Mouse (Mus musculus) activated CD4-positive, CD25-positive, alpha-beta regulatory T cell, adult 4 months (primary cell): Measurements from ENCODE around the gene Cbr2. TPM values are rescaled to one million over a fixed set of nuclear protein-coding genes. Genes with fewer than 3 reads are reported as not detected.
"Not testable (repeated sequence)": the region's sequence is repeated elsewhere in the genome, so short reads cannot be mapped to it uniquely, and the experiment has no call there.

Source experiments
- ATAC-seq: one replicate; pipeline ENCODE4 v1.8.0; 2017
- polyA plus RNA-seq, 2 experiments: library from polyadenylated mRNA; unstranded; fragments of 100-300 nt; shearing (Covaris generic); gene quantifications; one replicate each; pipeline ENCODE4 v1.2.1; 2017

The Cbr2 gene
- polyA plus RNA-seq, 2 experiments from 2014 or later, result not detected

DNA sequence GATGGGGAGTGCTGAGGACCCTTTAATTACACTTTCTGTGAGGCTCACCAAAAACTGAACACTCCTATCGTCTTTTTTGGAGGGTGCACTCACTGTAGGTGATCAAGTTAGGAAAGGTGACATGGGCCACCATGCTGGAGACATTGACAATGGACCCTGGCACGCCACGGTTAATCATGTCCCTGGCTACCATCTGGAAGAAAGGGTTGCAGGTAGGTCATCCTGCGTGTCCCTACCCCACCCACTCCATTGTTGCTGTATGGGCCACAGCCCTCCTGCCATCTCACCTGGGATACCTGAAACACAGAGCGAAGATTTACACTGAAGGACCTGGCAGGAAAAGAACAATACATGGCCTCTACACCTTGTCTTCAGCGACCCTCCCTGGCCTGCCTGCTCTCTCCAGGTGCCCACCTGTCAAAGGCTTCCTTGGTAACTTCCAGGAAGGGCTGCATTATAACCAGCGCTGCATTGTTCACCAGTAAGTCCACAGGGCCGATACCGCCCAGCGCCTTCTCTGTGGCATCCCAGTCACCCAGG is 1.5 kb downstream of the Cbr2 start:
- ATAC-seq, result no peak

- not testable (repeated sequence) for ATAC-seq
Measured at GRCm38 (mm10) chr11:120729432-120730050, 2.4 kb downstream of the Cbr2 start.

DNA sequence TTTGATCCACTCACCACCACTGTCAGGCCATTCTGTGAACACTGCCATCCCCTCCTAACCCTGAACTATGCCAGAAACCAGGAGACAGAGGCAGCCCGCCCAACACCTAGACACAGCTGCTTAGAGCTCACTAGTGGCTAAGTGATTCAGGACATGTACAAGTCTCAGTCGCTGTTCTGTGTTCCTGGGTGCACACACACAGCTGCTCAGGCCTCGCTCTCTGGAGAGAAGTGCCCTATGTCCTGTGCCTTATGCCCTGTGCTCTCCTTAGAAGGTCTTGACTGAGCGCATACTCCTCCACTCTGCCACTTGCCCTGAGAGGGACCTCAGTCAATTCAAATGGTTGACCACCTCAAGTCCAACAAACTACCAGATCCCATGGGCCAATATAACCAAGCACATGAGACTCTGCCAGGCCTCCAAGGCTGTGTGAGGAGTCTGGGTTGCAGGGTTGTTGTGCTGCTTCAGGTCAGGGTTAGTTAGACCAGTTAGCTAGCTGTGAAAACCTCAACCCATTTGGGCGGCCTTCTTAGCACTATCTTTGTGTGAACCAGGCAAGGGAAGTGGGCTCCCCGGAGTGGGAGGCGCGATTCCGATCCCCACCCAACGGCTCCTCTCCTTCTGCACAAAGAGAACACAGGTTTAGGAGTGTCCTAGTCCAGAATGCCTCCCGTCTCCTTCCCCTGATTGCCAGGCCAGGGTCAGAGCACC is 3.2 kb downstream of the Cbr2 start:
- ATAC-seq, result no peak

GRCm38 (mm10) chr11:120727564-120727963 is 4.3 kb downstream of the Cbr2 start:
- no peak for ATAC-seq

GRCm38 (mm10) chr11:120727169-120727527 is 4.8 kb downstream of the Cbr2 start, which contains the start of gene Dcxr:
Dcxr (minus strand) TSS chr11:120727281.
- ATAC-seq, result peak; percentile 88

- peak; percentile 20 for ATAC-seq
Measured at GRCm38 (mm10) chr11:120726243-120727168, 5.4 kb downstream of the Cbr2 start.

DNA sequence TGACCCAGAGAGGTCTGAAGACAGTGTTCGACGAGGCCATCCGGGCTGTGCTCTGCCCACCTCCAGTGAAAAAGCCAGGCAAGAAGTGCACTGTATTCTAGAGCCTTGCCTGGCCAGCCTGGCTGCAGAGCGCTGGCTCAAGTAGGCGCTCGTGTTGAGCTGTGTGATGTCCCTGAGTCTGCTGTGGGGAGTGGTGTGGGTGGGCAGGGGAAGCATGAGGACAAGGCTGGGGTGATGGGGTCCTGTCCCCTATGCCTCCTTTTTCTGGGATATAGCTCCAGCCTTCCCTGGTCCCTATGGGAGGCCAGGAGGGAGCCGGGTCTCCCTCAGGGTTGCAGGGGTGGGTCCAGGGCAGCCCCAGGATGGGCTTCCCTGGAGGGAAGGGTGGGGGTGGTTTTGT is 8.4 kb downstream of the Cbr2 start:
- no peak for ATAC-seq

DNA sequence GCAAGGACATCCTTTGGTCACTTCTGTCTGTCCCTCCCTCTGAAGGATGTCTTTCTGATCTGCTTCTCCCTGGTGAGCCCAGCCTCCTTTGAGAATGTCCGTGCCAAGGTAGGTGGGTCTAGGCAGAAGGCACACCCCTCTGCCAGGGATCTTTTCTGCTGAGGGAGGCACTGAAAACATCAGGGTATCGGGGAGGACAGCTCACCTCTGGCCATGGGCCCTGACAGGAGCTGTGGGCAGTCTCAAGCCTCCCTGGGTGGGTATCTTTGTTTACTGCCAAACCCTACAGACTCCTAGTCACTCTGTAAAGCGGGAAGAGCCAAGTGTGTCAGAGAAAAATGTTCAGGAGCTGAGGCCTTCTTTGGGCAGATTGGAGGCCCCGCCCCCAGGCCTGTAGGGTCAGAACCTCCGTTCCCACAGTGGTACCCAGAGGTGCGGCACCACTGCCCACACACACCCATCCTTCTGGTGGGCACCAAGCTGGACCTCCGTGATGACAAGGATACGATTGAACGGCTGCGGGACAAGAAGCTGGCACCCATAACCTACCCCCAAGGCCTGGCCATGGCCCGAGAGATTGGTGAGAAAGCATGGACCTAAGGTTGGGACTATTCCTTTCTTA is 9.0 kb downstream of the Cbr2 start:
- no peak for ATAC-seq

DNA sequence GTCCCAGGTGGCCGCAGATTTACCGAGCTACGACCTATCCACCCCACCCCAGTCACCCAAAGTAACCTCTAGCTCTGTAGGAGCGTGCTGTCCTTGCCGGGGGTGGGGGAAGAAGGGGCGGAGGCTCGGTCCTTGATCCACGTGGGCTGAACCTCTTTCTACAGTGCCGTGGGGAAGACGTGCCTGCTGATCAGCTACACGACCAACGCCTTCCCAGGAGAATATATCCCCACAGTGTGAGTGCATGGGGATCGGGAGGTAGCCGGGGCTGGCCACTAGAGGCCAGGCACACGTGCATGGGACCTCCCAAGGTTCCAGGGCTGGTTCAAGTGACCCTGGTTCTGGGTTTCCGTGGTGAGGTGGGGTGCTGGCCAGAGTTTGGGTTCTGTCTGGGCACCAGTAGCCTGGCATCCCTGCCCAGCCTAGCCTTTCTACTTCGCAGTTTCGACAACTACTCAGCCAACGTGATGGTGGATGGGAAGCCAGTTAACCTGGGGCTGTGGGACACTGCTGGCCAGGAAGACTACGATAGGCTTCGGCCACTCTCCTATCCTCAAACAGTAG is 9.8 kb downstream of the Cbr2 start:
- no peak for ATAC-seq

- ATAC-seq, result peak; percentile 26
Measured at GRCm38 (mm10) chr11:120721124-120722066, 10.5 kb downstream of the Cbr2 start, which contains the start of gene Rac3. Rac3 (plus strand) TSS chr11:120721470.

DNA sequence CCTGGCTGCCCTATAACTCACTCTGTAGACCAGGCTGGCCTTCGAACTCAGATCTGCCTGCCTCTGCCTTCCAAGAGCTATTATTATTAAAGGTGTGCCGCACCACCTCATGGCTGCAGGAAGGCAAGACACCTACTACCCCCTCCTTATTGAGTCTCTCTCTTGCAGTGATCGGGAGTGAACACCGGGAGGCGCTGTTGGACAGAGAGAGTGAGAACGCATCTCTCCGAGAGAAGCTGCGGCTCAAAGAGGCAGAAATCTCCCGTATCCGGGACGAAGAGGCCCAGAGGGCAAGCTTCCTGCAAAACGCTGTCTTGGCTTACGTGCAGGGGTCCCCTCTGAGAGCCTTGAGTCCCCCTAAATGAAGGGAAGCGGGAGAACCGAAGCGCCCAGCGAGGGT is 11.5 kb downstream of the Cbr2 start:
- ATAC-seq, result peak; percentile 78

DNA sequence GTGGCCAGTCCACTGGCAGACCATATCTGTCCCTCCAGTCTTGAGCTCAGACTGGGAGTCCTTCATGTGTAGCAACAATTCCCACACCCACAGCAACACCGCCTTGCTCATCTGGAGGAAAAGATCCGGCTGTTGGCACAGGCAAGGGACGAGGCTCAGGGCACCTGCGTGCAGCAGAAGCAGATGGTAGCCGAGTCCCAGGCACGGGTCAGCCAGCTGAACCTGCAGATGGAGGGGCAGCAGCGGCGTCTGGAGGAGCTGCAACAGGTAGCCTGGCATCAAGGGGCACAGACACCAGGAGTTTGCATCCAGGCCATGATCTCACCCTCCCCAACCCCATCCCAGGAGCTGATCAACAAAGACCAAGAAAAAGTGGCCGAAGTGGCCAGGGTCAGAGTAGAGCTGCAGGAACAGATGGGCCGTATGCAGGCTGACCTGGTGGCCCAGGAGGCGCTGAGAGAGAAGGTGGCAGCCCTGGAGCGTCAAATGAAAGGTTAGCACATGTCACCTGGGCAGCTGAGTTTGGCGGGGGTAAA is 12.0 kb downstream of the Cbr2 start:
- ATAC-seq, result no peak

DNA sequence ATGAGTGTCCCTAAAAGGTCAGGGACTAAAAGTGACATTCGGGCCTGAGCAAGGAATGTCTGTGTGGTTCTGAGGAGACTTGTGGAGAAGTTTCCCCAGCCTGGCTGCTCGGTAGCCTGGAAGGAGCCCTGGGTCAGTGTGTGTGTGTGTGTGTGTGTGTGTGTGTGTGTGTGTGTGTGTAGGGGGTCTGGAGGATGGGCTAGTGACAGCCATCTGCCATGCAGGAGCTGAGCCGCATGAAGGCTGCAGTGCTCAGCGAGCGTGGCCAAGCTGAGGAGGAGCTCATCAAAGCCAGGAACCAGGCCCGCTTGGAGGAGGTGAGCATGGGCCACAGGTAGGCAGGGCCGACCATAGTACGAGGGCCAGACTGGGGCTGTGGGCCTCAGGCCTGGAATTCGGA is 12.7 kb downstream of the Cbr2 start:
- ATAC-seq, result no peak

DNA sequence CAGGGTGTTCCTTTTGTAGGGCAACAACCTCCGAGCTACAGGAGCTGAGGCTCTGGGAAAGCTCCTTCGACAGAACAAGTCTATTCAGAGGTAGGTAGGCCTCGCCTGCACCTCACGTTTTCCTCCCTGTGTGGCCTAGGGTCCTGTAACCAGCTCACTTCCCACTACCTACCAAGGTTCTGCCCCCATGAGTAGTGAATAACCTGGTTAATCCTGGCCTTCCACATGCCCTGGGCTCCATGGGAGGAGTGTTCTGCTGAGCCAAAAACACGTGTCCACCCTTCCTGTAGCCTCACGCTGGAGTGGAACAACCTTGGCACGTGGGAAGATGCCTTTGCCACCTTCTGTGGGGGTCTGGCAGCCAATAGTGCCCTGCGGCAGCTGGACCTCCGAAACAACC is 16.8 kb downstream of the Cbr2 start:
- no peak for ATAC-seq

DNA sequence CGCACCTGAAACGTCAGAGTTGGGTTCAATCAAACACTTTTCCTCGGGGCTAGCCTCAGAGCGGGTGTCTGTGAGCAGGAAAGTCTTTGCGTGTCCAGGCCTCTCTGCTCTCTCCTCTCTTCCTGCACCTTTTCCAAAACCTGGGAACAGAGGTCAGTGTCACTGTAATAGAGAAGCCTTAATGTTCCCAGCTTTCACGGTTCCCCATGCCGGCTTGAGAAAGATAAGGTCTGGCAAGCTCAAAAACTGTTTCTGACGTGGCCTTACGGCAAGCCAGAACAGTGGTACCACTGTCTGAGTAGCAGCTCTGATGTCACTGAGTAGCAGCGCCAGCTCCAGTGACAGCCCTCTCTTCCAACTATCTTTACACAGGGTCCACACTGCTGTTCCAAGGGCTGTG is 17.4 kb downstream of the Cbr2 start:
- ATAC-seq, result no peak

DNA sequence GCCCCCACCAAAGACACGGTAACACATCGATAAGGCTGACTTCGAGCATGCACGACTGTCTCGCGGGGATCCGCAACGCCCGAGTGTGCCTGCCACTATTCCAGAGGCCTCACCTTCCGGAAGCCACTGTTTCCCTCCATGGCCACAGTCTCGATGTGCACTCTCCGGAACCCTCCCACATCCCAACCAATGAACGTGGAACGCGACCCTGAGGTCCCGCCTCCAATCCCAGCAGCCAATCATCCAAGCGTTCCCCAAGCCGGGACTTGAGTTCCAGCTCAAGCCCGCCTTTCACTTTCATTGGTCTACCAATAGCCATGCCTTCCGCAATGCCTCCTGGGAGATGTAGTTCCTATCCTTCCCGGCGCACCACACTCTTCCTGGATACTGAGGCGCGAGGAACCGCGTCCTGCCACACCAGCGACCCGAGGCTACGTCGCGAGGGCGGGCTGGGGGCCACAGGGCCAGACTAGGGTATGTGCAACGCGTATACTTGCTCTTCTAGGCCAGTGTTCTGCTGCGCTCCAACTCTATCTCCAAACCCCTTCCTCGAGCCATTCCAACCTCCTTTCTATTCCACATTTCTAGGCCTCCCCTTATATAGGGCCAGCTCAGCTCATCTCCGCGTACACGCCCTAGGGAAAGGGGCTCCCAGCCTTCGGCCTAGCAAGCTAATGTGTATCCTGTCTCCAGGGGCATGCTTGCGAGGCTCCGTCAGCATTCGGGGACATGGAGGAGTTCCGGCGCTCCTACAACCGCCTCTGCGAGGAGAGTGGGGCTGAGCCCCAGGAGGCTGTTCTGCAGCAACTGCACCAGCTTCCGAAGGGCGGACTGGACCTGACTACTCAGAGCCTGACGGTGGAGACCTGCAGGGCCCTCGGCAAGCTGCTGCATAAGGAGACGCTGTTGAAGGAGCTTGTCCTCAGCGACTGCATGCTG is 18.1 kb downstream of the Cbr2 start, which contains the start of the genes Cenpx and Lrrc45:
Cenpx (minus strand) TSS at position 159 of the 939 bp plus-strand sequence.
Lrrc45 (plus strand) TSS at position 346 of the 939 bp plus-strand sequence.
- ATAC-seq, result peak; percentile 97

DNA sequence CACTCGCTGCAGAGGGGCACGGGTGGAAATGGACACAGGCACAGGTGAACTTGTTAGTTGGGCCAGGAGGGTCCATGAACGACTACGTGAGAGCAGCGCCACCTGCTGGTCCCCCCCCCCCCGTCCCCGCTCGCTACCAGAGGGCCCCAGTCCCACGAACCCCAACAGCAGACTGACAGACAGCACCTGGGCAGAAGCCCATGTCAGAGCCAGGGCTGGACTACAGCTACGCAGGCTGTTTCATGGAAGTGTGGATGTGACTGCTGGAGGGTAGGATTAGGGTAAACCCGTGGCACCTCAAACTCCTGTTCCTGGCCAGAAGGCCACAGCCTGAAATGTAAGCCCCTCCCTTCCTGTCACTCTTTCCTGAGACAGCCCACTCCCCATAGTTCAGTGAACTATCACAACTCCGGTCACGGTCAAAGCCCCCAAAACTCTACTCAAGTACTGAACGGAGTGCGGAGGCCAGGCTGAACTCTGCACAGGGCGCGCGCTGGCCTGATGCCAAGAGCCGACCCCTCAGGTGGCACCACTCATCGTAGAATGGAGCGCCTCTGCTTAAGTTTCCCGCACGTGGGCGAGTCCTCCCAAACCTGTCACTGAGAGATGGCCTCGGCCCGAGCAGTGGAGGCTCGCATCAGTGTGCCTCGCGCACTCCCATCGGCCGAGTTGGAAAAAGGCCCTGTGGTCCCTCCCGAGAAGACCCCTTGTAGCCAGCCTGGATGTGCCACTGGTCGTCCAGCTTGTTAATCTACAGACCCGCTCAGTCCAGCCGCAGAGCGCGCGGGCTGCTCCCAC is 18.9 kb downstream of the Cbr2 start:
- peak; percentile 14 for ATAC-seq

- ATAC-seq, result no peak
Measured at GRCm38 (mm10) chr11:120711980-120712604, 19.8 kb downstream of the Cbr2 start.
